Mouse (Mus musculus) liver, postnatal 0 days (tissue): Measurements from ENCODE around the gene Cpne6. TPM values are rescaled to one million over a fixed set of nuclear protein-coding genes. Genes with fewer than 3 reads are reported as not detected.

Source experiments
- ATAC-seq: fragments of 200-750 bp; cut with Nextera tagmentation; 2 replicates; pipeline ENCODE4 v1.8.0; 2017; ENCODE audit warnings: mild to moderate bottlenecking, moderate library complexity
- DNase-seq: peaks from one replicate; pipeline ENCODE4 v3.0.0-alpha.2; 2016
- H3K27ac ChIP-seq: fragments of 300-500 bp; sonication (generic); 2 replicates; pipeline ENCODE4 v1.5.1; 2014; ENCODE audit warnings: antibody characterized with exemption, moderate library complexity, mild to moderate bottlenecking, low read depth
- H3K27me3 ChIP-seq: fragments of 300-500 bp; sonication (generic); 2 replicates; pipeline ENCODE4 v1.6.1; 2014; ENCODE audit warnings: low read length, control low read depth, mixed read lengths; ENCODE audit not compliant: insufficient read depth
- H3K36me3 ChIP-seq: fragments of 300-500 bp; sonication (generic); replicated peaks from 2 replicates; pipeline ENCODE4 v1.6.1; 2014; ENCODE audit warnings: mild to moderate bottlenecking, control low read depth, low read length, moderate library complexity, mixed read lengths; ENCODE audit not compliant: insufficient read depth
- H3K4me1 ChIP-seq: fragments of 300-500 bp; sonication (generic); 2 replicates; pipeline ENCODE4 v1.6.1; 2014; ENCODE audit warnings: antibody characterized with exemption, mild to moderate bottlenecking, control low read depth; ENCODE audit not compliant: insufficient read depth
- H3K4me2 ChIP-seq: fragments of 300-500 bp; sonication (generic); 2 replicates; pipeline ENCODE4 v1.6.1; 2014; ENCODE audit warnings: low read depth, mild to moderate bottlenecking, low read length, moderate library complexity, mixed read lengths
- H3K4me3 ChIP-seq: fragments of 300-500 bp; sonication (generic); 2 replicates; pipeline ENCODE4 v1.5.1; 2014; ENCODE audit warnings: low read depth, low read length
- H3K9ac ChIP-seq: fragments of 300-500 bp; sonication (generic); replicated peaks from 2 replicates; pipeline ENCODE4 v1.6.1; 2014; ENCODE audit warnings: mild to moderate bottlenecking, moderate library complexity
- H3K9me3 ChIP-seq: fragments of 300-500 bp; sonication (generic); 2 replicates; pipeline ENCODE4 v1.6.1; 2016; ENCODE audit warnings: mild to moderate bottlenecking, control low read depth, low read length, mixed read lengths
- CTCF ChIP-seq: sonication (generic); IDR thresholded peaks from 2 replicates; pipeline ENCODE4 v1.5.1; 2016; ENCODE audit warnings: antibody characterized with exemption, low read depth
- EP300 ChIP-seq: IDR thresholded peaks from 2 replicates; pipeline ENCODE4 v1.6.1; 2016; ENCODE audit warnings: antibody characterized with exemption, low read depth, mild to moderate bottlenecking
- WGBS: fragments of 180-500 bp; shearing (Covaris S2); extraction: QIAGEN DNeasy Blood & Tissue Kit; methylation state at CpG from one replicate; pipeline ENCODE4 v1.1.7; 2014; ENCODE audit not compliant: insufficient replicate concordance; 5-methylcytosine and 5-hydroxymethylcytosine counted together
- polyA plus RNA-seq: library from polyadenylated mRNA; unstranded; fragments of >200 nt; fragmentation: Nextera tagmentation; extraction: Ambion mirVana; gene quantifications from 2 replicates; pipeline ENCODE4 v1.2.1, GENCODE M21; 2015

Gene Cpne6
- polyA plus RNA-seq, 1 experiment from 2014 or later = not detected

GRCm38 (mm10) chr14:55484430-55485085, 25.7 kb upstream of the Cpne6 start:
- no peak for TF ChIP-seq EP300
- no peak for TF ChIP-seq CTCF
- Histone ChIP-seq H3K27ac (no peak overlapping the region), H3K27me3 (no peaks in the 10 kb centered on the region), H3K9me3 (no peaks in the 10 kb centered on the region), H3K4me1 (peaks cover 2% of the 10 kb centered on the region; the same call in 1 of the 2 replicates), H3K36me3 (peaks cover 16% of the 10 kb centered on the region), H3K9ac (no peak overlapping the region), H3K4me3 (no peak overlapping the region), H3K4me2 (no peak overlapping the region)
- ATAC-seq (no peak), DNase-seq (no peak)
- 76% methylated on average over 5 of the region's 5 CpGs for WGBS

- TF ChIP-seq EP300 (no peak), CTCF (no peak)
These were observed 23.4 kb upstream of the Cpne6 start for GRCm38 (mm10) chr14:55486836-55487235.

GRCm38 (mm10) chr14:55490361-55491201, 19.7 kb upstream of the Cpne6 start, which contains the start of gene Carmil3:
TSS of gene Carmil3 (plus strand) at chr14:55490651.
- Histone ChIP-seq H3K4me3 (peak within 1 kb of the TSS; percentile 65), H3K4me1 (peaks cover 17% of the 10 kb centered on the region), H3K27ac (no peak within 1 kb of the TSS), H3K9me3 (no peaks in the 10 kb centered on the region), H3K4me2 (peak within 1 kb of the TSS; percentile 96), H3K27me3 (peaks cover 15% of the 10 kb centered on the region; the same call in 1 of the 2 replicates), H3K9ac (peak within 1 kb of the TSS; percentile 40; the same call in 1 of the 2 replicates), H3K36me3 (peaks cover 13% of the 10 kb centered on the region)
- peak; percentile 68 for ATAC-seq
- TF ChIP-seq CTCF (no peak), EP300 (no peak)
- peak; percentile 62 for DNase-seq
- WGBS = 4% methylated on average over 49 of the region's 68 CpGs

More at GRCm38 (mm10) chr14:55486836-55487235, 23.4 kb upstream of the Cpne6 start:
- Histone ChIP-seq H3K4me2 (no peak overlapping the region), H3K9me3 (no peaks in the 10 kb centered on the region), H3K9ac (no peak overlapping the region), H3K36me3 (peaks cover 16% of the 10 kb centered on the region), H3K4me3 (no peak overlapping the region), H3K27me3 (peaks cover 12% of the 10 kb centered on the region; the same call in 1 of the 2 replicates), H3K4me1 (peaks cover 17% of the 10 kb centered on the region), H3K27ac (no peak overlapping the region)
- 77% methylated on average over 8 of the region's 8 CpGs for WGBS
- no peak for DNase-seq
- ATAC-seq = no peak

- H3K9me3 ChIP-seq = no peaks in the 10 kb centered on the region
- H3K9ac ChIP-seq = peak overlapping the region; percentile 40; the same call in 1 of the 2 replicates
- H3K4me2 ChIP-seq = peak overlapping the region; percentile 96
- TF ChIP-seq CTCF = no peak
- no peak for TF ChIP-seq EP300
- WGBS = under 1% methylated on average over 29 of the region's 30 CpGs
- H3K36me3 ChIP-seq = peaks cover 6% of the 10 kb centered on the region; the same call in 1 of the 2 replicates
- peaks cover 17% of the 10 kb centered on the region for H3K4me1 ChIP-seq
- DNase-seq (peak; percentile 84), ATAC-seq (peak; percentile 83)
- no peak overlapping the region for H3K27ac ChIP-seq
- peaks cover 15% of the 10 kb centered on the region; the same call in 1 of the 2 replicates for H3K27me3 ChIP-seq
- H3K4me3 ChIP-seq = peak overlapping the region; percentile 65
These were observed 18.9 kb upstream of the Cpne6 start for GRCm38 (mm10) chr14:55491291-55491833.

GRCm38 (mm10) chr14:55492103-55492502, 18.1 kb upstream of the Cpne6 start:
- H3K9me3 ChIP-seq = no peaks in the 10 kb centered on the region
- no peak overlapping the region for H3K4me3 ChIP-seq
- no peak for ATAC-seq
- H3K27ac ChIP-seq = no peak overlapping the region
- H3K9ac ChIP-seq = no peak overlapping the region
- no peak for DNase-seq
- H3K36me3 ChIP-seq = peaks cover 6% of the 10 kb centered on the region; the same call in 1 of the 2 replicates
- 0 out of 2 replicates have a peak overlapping the region, but pooled peaks have one; percentile 96 for H3K4me2 ChIP-seq
- TF ChIP-seq EP300 = no peak
- TF ChIP-seq CTCF = no peak
- H3K4me1 ChIP-seq = peaks cover 17% of the 10 kb centered on the region
- 27% methylated on average over 3 of the region's 3 CpGs for WGBS
- peaks cover 15% of the 10 kb centered on the region; the same call in 1 of the 2 replicates for H3K27me3 ChIP-seq
